Mouse (Mus musculus) cerebellum, adult 11 months (tissue): ENCODE measurements around the gene Gria1.

ENCODE experiments used
- DNase-seq: peaks from one replicate; pipeline ENCODE4 v3.0.0; 2022

Gria1 gene

DNA sequence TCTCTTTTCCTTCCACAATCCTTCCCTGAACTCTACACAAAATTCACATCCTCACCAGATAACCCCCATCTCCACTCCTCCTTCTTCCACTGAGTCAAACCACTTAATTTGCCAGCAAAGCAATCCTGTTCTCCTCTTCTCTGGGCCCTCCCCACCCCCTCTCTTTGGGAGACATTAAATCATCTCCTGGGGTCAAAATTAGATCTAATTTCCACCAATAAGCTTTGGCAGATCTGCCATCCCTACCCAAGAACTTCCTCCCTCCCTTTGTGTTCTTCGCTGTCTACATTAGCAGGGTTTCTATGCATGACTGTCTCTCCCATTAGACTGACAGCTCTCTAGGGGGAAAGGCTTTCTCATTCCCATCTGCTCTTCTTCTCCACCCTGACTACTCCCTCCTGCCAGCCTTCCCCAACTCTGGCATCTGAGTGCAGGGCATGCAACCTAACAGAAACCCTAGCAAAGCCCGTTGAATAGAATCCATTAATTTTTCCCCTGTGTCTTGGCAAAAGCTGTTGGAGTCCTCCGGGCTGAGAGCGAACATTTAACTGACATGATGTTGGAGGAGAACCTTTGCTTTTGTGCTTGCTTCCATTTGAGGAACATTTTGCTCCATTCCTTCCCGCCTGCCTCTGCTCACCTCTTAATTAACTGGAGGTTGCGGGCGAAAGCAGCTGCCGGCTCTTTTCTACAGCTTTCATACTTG lies 59.2 kb downstream of the Gria1 start:
- DNase-seq, result no peak

- DNase-seq, result no peak
Measured at GRCm38 (mm10) chr11:57072171-57072570, 61.0 kb downstream of the Gria1 start.

- DNase-seq, result no peak
Measured at GRCm38 (mm10) chr11:57079423-57079822, 68.2 kb downstream of the Gria1 start.

GRCm38 (mm10) chr11:57089527-57089926 lies 78.3 kb downstream of the Gria1 start:
- no peak for DNase-seq

DNA sequence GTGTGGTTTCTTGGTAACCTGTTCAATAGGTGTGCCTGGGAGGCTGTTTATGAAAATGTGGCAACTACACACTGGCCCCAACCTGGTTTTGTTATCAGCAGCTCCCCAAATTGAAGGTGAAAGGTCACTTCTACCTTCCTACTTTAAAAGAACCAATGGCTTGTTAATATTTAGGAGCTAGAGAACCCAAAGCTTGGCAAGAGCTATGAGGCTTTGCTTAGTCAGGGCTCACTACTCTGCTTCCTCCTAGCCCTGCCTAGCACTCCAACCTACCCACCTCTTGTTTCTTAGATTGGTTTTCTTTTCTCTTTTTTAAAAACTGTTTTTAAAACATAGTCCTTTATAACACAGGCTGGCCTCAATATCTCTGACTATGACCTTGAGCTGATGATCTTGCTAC lies 79.5 kb downstream of the Gria1 start:
- no peak for DNase-seq

DNA sequence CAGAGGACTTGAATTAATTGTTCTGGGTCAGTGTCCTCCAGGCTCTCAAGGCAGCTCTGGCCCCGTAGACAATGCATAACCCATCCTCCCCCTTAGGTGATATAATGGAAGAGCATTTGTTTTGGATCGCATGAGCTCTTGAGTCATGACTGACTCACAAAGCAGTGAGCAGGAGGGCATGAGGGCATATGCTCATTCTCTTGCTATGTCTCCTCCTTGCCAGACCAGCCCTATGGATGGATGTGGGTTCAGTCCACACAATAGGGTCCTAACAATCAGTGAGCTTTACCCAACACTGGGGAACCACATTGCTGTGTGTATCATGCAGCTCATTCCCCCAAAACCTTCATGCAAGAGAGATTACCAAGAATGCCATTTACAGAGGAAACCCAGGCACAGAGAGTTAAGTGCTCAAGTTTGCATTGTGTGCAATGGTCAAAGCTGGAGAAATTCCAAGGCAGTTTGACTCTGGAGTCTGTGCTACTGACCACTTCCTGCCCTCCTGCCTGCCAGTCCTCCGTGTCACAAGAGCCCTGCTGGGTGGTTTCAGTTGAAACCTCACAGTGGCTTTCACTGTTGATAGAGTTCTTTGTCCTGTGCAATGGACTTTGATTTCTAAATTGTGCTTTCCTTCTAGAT lies 80.2 kb downstream of the Gria1 start:
- DNase-seq, result no peak

GRCm38 (mm10) chr11:57100491-57100890 lies 89.3 kb downstream of the Gria1 start:
- no peak for DNase-seq

- no peak for DNase-seq
Measured at GRCm38 (mm10) chr11:57103751-57104254, 92.6 kb downstream of the Gria1 start.

- DNase-seq, result no peak
Measured at GRCm38 (mm10) chr11:57105683-57106082, 94.5 kb downstream of the Gria1 start.

- DNase-seq, result no peak
Measured at GRCm38 (mm10) chr11:57112386-57112785, 101.2 kb downstream of the Gria1 start.

GRCm38 (mm10) chr11:57114410-57114809 lies 103.2 kb downstream of the Gria1 start:
- no peak for DNase-seq

GRCm38 (mm10) chr11:57127066-57127465 lies 115.9 kb downstream of the Gria1 start:
- no peak for DNase-seq

GRCm38 (mm10) chr11:57140162-57140780 lies 129.1 kb downstream of the Gria1 start:
- DNase-seq, result no peak

DNA sequence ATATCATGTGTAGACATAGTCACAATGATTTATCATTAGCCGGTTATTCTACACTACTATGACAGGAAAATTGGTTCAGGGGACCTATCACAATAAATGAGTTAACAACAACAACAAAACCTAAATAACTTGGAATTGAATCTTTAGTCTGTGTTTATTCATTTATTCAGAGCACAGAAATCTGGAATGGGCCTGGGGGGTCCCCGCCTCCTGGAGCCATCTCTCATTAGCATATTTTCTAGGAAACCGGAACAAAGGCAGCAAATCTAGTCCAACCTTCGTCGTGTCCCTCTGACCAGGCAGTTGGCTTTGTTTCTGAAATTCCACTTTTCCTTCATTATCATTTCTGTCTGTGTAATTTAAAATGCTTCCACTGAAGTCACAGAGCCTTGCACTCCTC lies 132.5 kb downstream of the Gria1 start:
- no peak for DNase-seq

DNA sequence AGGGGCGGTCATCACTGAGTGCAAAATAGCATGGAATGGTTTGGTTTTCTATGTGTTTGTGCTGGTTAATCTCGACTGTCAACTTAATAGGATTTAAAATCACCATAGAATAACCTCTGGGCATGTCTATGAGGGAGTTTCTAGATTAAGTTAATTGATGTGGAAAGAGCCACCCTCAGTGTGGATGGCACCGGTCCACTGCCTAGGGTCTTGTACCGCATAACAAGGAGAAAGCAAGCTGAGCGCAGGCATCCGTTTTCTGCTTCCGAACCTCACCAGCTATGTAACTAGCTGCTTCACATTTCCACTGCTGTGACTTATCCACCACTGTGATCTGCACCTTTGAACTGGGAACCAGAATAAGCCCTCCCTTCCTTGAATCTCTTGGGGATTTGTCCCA lies 134.0 kb downstream of the Gria1 start:
- no peak for DNase-seq

DNA sequence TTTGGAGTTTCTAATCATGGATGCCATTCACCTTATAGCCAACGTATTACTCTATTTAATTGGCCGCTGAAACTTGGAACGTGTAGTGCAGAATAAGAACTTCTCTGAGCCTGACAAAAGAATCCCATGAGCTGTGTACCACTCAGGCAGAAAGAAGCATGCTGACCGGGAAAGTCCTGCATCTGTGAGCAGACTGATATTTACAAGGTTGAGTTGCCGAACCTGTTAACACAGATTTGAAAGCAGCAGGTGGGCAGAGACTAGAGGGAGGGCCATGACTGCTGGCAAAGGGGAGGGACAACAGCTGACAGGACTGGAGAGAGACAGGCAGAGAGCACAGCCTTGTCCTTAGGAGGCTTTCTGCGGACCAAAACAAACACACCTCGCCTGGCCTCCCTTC lies 134.5 kb downstream of the Gria1 start:
- no peak for DNase-seq

DNA sequence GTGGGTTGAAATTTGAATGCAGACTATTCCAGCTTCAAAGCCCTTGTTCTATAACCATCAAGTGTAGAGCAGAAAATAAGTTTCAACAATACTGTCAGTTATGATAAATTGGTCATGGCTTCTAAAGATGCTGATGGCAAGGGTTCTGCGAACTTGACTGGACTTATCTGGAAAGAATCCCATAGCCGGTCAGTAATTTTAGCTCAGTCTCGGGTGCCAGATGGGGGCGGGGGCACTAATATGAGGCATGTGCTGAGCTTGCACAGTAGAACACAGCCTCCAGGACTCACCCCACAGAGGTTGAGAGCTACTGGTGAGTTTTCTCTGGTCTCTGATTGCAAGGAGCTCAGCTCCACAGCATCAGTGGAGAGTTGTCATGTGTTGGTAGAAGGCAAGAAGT lies 140.5 kb downstream of the Gria1 start:
- DNase-seq, result no peak

DNA sequence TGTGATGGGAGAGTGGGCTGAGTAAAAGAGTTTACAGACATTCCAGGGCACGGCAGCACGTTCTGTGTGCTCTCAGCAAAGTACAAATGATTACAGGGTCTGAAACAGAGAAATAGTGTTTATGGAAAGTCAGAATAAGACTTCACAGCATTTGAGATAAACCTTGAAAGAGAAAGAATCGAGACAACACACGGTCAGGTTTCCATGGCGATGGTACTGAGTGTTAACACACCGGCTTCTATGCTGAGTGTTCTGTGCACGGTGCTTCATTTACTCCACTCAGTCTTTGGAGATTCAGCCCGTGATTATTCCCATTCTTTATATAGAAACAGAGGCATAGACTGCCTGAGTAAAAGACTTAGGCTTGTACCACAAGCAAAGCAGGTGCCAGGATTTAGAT lies 143.8 kb downstream of the Gria1 start:
- DNase-seq, result no peak

- DNase-seq, result no peak
Measured at GRCm38 (mm10) chr11:57159412-57159811, 148.2 kb downstream of the Gria1 start.

- no peak for DNase-seq
Measured at GRCm38 (mm10) chr11:57160076-57160475, 148.9 kb downstream of the Gria1 start.

- no peak for DNase-seq
Measured at GRCm38 (mm10) chr11:57162931-57163330, 151.7 kb downstream of the Gria1 start.

DNA sequence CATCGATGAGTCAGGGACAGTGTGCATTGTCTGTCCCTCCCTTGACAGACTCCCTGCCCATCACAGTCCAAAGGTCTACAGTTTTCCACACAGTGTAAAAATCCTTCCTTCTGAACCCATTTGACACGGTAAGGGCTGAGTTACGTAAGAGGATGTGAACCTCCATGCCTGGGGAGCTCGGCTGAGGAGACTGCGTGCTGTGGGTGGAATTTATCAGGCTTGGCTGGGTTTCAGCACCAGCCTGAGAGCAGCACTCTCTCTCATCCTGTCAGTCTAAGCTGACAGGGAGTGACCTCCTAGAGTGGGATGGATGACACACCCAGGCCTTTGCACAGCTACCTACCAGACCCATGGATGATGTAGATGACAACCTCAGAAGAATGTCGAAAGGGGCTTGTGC lies 158.9 kb downstream of the Gria1 start:
- no peak for DNase-seq

GRCm38 (mm10) chr11:57174165-57174564 lies 163.0 kb downstream of the Gria1 start:
- DNase-seq, result no peak

- no peak for DNase-seq
Measured at GRCm38 (mm10) chr11:57176552-57176951, 165.4 kb downstream of the Gria1 start.
